Mouse (Mus musculus) skeletal muscle tissue, adult 2 months (tissue): ENCODE data around the gene Gm49450.

Source experiments
- DNase-seq: peaks from one replicate; pipeline ENCODE4 v3.0.0-alpha.2; 2012; ENCODE audit warnings: low read depth, low spot score

Gm49450 gene

GRCm38 (mm10) chr15:98891198-98891742 lies 62.1 kb downstream of the Gm49450 start:
- no peak for DNase-seq

- DNase-seq, result no peak
Measured at GRCm38 (mm10) chr15:98887526-98887925, 65.8 kb downstream of the Gm49450 start.

DNA sequence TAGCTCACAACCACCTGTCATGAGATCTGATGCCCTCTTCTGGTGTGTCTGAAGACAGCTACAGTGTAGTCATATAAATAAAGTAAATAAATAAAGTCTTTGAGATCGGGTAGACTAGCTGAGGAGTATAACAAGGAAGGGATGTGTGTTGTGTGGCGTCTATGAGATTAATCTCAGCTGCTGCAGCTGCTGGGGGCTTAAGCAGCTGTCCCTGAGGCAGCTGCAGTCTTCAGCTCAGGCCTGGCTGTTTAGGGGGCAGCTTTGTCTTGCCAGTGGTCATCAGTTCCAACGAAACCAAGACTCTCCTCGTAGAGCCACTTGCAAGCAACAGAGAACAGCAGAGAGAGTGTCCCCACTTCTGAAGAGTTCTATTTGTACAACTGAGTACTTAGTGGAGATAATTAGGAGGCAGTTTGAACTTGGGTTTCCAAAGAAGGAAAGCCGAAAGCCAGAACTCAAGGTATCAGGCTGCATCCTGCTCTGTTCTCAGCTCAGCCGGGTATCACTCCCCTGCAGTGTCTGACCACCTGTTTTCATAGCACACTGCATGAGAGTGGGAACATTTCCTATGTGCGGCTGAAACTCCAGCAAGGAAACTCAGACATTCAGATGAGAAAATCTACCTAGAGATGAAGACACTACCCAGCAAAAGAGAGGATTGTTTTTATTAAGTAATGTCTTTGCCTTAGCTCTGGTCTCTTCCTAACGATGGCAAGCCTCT lies 66.5 kb downstream of the Gm49450 start:
- no peak for DNase-seq

DNA sequence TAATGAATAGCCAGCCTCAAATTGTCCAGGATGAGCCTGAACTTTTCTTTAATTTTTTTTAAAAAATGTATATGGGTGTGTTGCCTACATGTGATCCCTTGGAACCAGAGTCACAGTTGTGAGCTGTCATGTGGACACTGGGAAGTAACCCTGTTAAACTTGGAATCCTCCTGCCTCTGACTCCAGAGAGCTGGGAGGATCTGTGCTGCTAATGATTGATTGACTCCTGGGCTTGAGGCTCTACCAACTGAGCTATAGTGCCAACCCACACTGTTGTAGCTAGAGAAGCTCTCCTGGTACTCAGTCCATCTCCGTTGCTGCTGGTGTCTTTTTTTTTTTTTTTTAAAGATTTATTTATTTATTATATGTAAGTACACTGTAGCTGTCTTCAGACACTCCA lies 69.2 kb downstream of the Gm49450 start:
- DNase-seq, result no peak

GRCm38 (mm10) chr15:98883661-98884060 lies 69.7 kb downstream of the Gm49450 start:
- no peak for DNase-seq
